Mouse (Mus musculus) CH12.LX (cell line): ENCODE data around the gene Pspc1. TPM values are rescaled to one million over a fixed set of nuclear protein-coding genes. Genes with fewer than 3 reads are reported as not detected.
A peak's percentile ranks its signal among the peaks of the same experiment; 100 is the strongest.

Source experiments
- DNase-seq: peaks from one replicate; pipeline ENCODE4 v3.0.0-alpha.2; 2013; ENCODE audit errors: extremely low read depth
- H3K27ac ChIP-seq: 2 replicates; pipeline ENCODE4 v1.5.1; 2012; ENCODE audit warnings: low read depth, mild to moderate bottlenecking, control low read depth, moderate library complexity; ENCODE audit not compliant: insufficient read depth
- H3K27me3 ChIP-seq: replicated peaks from 2 replicates; pipeline ENCODE3; 2012; ENCODE audit warnings: inconsistent platforms
- H3K36me3 ChIP-seq, 2 experiments: replicated peaks in 1 of 2; 2 replicates each; pipeline versions ENCODE3 to v1.6.1; 2012; ENCODE audit warnings: inconsistent platforms in 1 of 2, low read length in 1 of 2, mild to moderate bottlenecking in 1 of 2, mixed read lengths in 1 of 2, moderate library complexity in 1 of 2; ENCODE audit not compliant: control insufficient read depth in 1 of 2, insufficient read depth in 1 of 2
- H3K4me1 ChIP-seq, 2 experiments: 2 replicates each; pipeline ENCODE4 v1.6.1; 2012; ENCODE audit warnings: inconsistent platforms in 1 of 2, moderate library complexity in 1 of 2; ENCODE audit not compliant: insufficient read depth in 2 of 2, control insufficient read depth in 1 of 2
- H3K4me2 ChIP-seq: 2 replicates; pipeline ENCODE4 v1.6.1; 2012; ENCODE audit warnings: low read depth, mild to moderate bottlenecking, control low read depth; ENCODE audit not compliant: poor library complexity, insufficient read depth, severe bottlenecking
- H3K4me3 ChIP-seq, 3 experiments: fragments of 150-350 bp in 1 of 3; sonication (generic) in 1 of 3; replicated peaks in 1 of 3; 2 replicates each; pipeline versions ENCODE3 to v1.5.1; 2011 to 2012; ENCODE audit warnings: low read depth in 2 of 3, low read length in 2 of 3, mild to moderate bottlenecking in 2 of 3, moderate library complexity in 2 of 3, control low read depth in 1 of 3, improper control_type of control experiment in 1 of 3, inconsistent platforms in 1 of 3, mixed read lengths in 1 of 3; ENCODE audit not compliant: poor library complexity in 1 of 3
- H3K79me2 ChIP-seq: replicated peaks from 2 replicates; pipeline ENCODE4 v1.6.1; 2012; ENCODE audit warnings: mild to moderate bottlenecking, moderate library complexity; ENCODE audit not compliant: control insufficient read depth, poor library complexity, insufficient read depth, severe bottlenecking; ENCODE audit errors: extremely low read depth
- H3K9ac ChIP-seq: 2 replicates; pipeline ENCODE4 v1.6.1; 2012; ENCODE audit warnings: low read depth, mild to moderate bottlenecking, control low read depth, moderate library complexity; ENCODE audit not compliant: insufficient read depth
- H3K9me3 ChIP-seq: replicated peaks from 2 replicates; pipeline ENCODE3; 2012; ENCODE audit warnings: low read length, inconsistent platforms, mixed read lengths
- CHD1 ChIP-seq: IDR thresholded peaks from 2 replicates; pipeline ENCODE4 v1.6.1; 2012; ENCODE audit warnings: low read depth, low read length, improper control_type of control experiment, inconsistent platforms
- EP300 ChIP-seq: IDR thresholded peaks from 2 replicates; pipeline ENCODE4 v1.6.1; 2011; ENCODE audit warnings: low read length, improper control_type of control experiment
- MAFK ChIP-seq: IDR thresholded peaks from 2 replicates; pipeline ENCODE4 v1.6.1; 2011; ENCODE audit warnings: low read length, improper control_type of control experiment; ENCODE audit not compliant: insufficient replicate concordance
- POLR2AphosphoS2 ChIP-seq: IDR thresholded peaks from 2 replicates; pipeline ENCODE4 v1.6.1; 2011; ENCODE audit warnings: low read depth, low read length, improper control_type of control experiment
- SMC3 ChIP-seq: IDR thresholded peaks from 2 replicates; pipeline ENCODE4 v1.6.1; 2011; ENCODE audit warnings: low read depth, low read length, improper control_type of control experiment
- TCF12 ChIP-seq: IDR thresholded peaks from 2 replicates; pipeline ENCODE4 v1.6.1; 2014; ENCODE audit warnings: low read depth, mild to moderate bottlenecking, inconsistent platforms, low read length, improper control_type of control experiment
- ZNF384 ChIP-seq: IDR thresholded peaks from 2 replicates; pipeline ENCODE4 v1.6.1; 2012; ENCODE audit warnings: low read depth, low read length, improper control_type of control experiment, inconsistent platforms
- dilution Hi-C: fragments of 300-500 bp; cut with MboI; formaldehyde crosslinking; loops from 2 replicates; pipeline ENCODE4 v1.14.3; 2020; ENCODE audit warnings: low sequenced_read_pairs; ENCODE audit not compliant: extremely low pct_unique_long_range_greater_than_20kb, extremely low pct_ligation_motif_present
- in situ Hi-C: fragments of 300-500 bp; cut with MboI; formaldehyde crosslinking; loops from 3 replicates; pipeline ENCODE4 v1.14.3; 2019; ENCODE audit warnings: low sequenced_read_pairs, low pct_ligation_motif_present, low pct_unique_long_range_greater_than_20kb, mixed read lengths
- polyA plus RNA-seq: library from polyadenylated mRNA; unstranded; fragments of >175 nt; gene quantifications from 2 replicates; pipeline ENCODE4 v1.2.1, GENCODE M21; 2012; ENCODE audit warnings: low read depth; ENCODE audit not compliant: insufficient read length
- total RNA-seq, 2 experiments: library from RNA; depleted of rRNA; stranded (reverse); fragments of 300-350 nt in 1 of 2; fragments of >200 nt in 1 of 2; gene quantifications; 2 replicates each; pipeline ENCODE4 v1.2.3; 2012 to 2014

The Pspc1 gene
- total and polyA plus RNA-seq, 3 experiments, result 42.5 to 125 (median 46.9) TPM

DNA sequence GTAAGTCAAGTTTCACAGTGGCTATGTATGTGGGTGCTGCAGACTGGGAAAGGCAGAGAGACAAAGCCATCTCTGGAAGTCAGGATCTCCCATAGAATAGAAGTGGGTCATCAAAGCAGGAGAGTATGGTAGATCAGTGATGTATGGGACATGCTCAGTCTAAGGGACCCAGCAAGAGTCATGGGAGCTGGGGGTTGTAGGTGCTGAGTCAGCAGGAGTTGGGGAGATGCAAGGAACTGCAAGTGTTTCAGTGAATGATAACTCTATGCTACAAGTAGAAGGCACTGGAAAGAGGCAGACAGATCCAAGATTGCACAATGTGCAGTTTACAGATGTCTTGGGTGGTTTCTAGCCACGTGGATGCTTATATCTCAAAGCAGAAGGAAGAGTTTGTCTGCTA lies 89.0 kb downstream of the Pspc1 start:
- no peak overlapping the region for H3K27ac ChIP-seq
- peaks cover 65 to 94% of the 10 kb centered on the region in 2 experiments for H3K36me3 ChIP-seq
- H3K4me2 ChIP-seq, result no peak overlapping the region
- H3K9ac ChIP-seq, result no peak overlapping the region
- H3K79me2 ChIP-seq, result no peaks in the 10 kb centered on the region
- dilution Hi-C loops (no loop called here), in situ Hi-C loops (no loop called here)
- H3K4me3 ChIP-seq, result no peak overlapping the region
- DNase-seq, result no peak
- TF ChIP-seq POLR2AphosphoS2 (no peak), TCF12 (no peak), ZNF384 (no peak), MAFK (peak; percentile 65)
- H3K27me3 ChIP-seq, result no peaks in the 10 kb centered on the region
- peaks cover 0 to 9% of the 10 kb centered on the region in 2 experiments; a peak in 2 of 4 replicates for H3K4me1 ChIP-seq
- no peaks in the 10 kb centered on the region for H3K9me3 ChIP-seq

DNA sequence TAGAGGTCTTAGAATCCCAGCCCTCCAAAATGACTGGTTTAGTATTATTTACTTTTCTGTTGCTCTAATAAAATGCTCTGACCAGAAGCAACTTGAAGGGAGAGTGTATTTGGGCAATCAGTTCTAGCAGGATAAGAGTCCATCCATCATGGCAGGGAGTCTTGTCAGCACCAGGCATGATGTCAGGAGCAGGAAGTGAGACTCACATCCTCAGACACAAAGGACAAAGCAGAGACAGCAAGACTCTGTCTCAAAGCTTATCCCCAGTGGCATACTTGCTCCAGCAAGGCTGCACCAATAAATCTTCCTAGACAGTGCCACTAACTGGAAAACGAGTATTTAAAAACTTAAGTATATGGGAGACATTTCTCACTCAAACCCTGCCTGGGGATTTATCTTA lies 92.7 kb downstream of the Pspc1 start:
- H3K27me3 ChIP-seq, result no peaks in the 10 kb centered on the region
- H3K9me3 ChIP-seq, result no peaks in the 10 kb centered on the region
- H3K4me3 ChIP-seq, result no peak overlapping the region
- no peak overlapping the region for H3K4me2 ChIP-seq
- peaks cover 0 to 9% of the 10 kb centered on the region in 2 experiments; a peak in 2 of 4 replicates for H3K4me1 ChIP-seq
- dilution Hi-C loops (no loop called here), in situ Hi-C loops (no loop called here)
- H3K9ac ChIP-seq, result no peak overlapping the region
- peaks cover 51 to 85% of the 10 kb centered on the region in 2 experiments for H3K36me3 ChIP-seq
- DNase-seq, result no peak
- no peak overlapping the region for H3K27ac ChIP-seq
- TF ChIP-seq CHD1 (no peak), SMC3 (no peak), EP300 (no peak)
- H3K79me2 ChIP-seq, result no peaks in the 10 kb centered on the region; the same call in 1 of the 2 replicates

Other genes with a start within 250 kb of the Pspc1 start
- gene Cenpj, start 202.9 kb downstream of the Pspc1 start, total RNA-seq (2012; rRNA removed), result 7.8 and 8.6 TPM in 2 replicates
- 2.4 and 3.1 TPM in 2 replicates for gene Cenpj, start 202.9 kb downstream of the Pspc1 start, total RNA-seq (2014; rRNA removed)
- 10.8 and 12.3 TPM in 2 replicates for gene Cenpj, start 202.9 kb downstream of the Pspc1 start, polyA plus RNA-seq
- 6.8 and 10.2 TPM in 2 replicates for gene Parp4, start 202.7 kb downstream of the Pspc1 start, total RNA-seq (2012; rRNA removed)
- 5.6 and 6.1 TPM in 2 replicates for gene Parp4, start 202.7 kb downstream of the Pspc1 start, total RNA-seq (2014; rRNA removed)
- gene Parp4, start 202.7 kb downstream of the Pspc1 start, polyA plus RNA-seq, result 11.3 and 13.0 TPM in 2 replicates
- 24.4 and 28.5 TPM in 2 replicates for gene Mphosph8, start 110.1 kb downstream of the Pspc1 start, total RNA-seq (2012; rRNA removed)
- 26.0 and 27.3 TPM in 2 replicates for gene Mphosph8, start 110.1 kb downstream of the Pspc1 start, total RNA-seq (2014; rRNA removed)
- 40.7 and 47.9 TPM in 2 replicates for gene Mphosph8, start 110.1 kb downstream of the Pspc1 start, polyA plus RNA-seq
- 6.0 and 6.5 TPM in 2 replicates for gene Zmym5, start 33.4 kb upstream of the Pspc1 start, total RNA-seq (2012; rRNA removed)
- 12.1 and 15.5 TPM in 2 replicates for gene Zmym5, start 33.4 kb upstream of the Pspc1 start, total RNA-seq (2014; rRNA removed)
- gene Zmym5, start 33.4 kb upstream of the Pspc1 start, polyA plus RNA-seq, result 13.2 and 13.8 TPM in 2 replicates
- 13.4 and 15.1 TPM in 2 replicates for gene Zmym2, start 108.3 kb upstream of the Pspc1 start, total RNA-seq (2012; rRNA removed)
- gene Zmym2, start 108.3 kb upstream of the Pspc1 start, total RNA-seq (2014; rRNA removed), result 21.1 and 23.0 TPM in 2 replicates
- gene Zmym2, start 108.3 kb upstream of the Pspc1 start, polyA plus RNA-seq, result 34.9 and 40.5 TPM in 2 replicates